Mouse (Mus musculus) thymus, postnatal 36 days (tissue): ENCODE results near the gene Creb3l1.

Source experiments
- DNase-seq, 2 experiments: peaks; one replicate each; pipeline ENCODE4 v3.0.0; 2022; ENCODE audit warnings: mixed read lengths in 2 of 2

Gene Creb3l1

GRCm38 (mm10) chr2:91997905-91998608 lies 26.2 kb downstream of the Creb3l1 start:
- no peak for DNase-seq

- no peak for DNase-seq
These were observed 28.3 kb downstream of the Creb3l1 start for GRCm38 (mm10) chr2:91996006-91996405.

DNA sequence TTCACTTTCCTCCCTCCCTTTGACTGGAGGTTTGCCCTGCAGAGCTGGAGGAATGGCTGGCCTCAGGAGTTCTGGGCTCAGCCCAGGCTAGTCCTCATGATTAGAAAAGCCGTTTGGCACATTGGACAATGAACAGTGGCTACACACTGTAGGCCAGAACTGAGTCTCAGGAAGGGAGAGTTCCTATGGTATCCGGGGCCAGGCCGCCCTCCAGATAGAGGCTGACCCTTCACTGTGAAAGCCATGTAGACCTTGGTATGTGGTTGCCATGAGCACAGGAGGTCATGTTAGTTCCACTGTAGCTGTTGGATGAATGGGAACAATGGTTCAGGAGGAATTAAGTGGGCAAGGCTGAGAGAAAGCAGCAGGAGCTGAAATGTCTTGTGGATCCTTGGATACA lies 30.9 kb downstream of the Creb3l1 start:
- DNase-seq, result no peak

- no peak for DNase-seq
These were observed 34.6 kb downstream of the Creb3l1 start for GRCm38 (mm10) chr2:91989750-91990149.

DNA sequence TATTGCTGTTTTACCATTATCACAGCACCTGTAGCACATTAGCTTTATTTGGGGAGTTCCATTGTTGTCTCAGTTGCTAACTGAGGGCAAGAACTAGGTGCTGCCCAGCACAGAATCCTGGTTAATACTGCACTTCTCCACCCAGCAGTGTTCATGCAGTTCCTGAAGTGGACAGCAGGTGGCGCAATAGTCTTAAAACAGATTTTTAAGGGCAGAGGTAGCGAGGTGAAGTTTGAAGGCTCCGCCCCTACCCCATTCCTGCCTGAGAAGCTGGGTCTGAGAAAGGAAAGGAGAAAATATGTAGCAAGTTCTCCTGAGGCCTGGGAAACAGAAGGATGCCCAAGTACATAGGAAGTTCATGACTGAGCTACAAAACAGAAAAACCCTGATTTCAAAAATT lies 36.8 kb downstream of the Creb3l1 start:
- peak; percentile 75 to 84 for DNase-seq

DNA sequence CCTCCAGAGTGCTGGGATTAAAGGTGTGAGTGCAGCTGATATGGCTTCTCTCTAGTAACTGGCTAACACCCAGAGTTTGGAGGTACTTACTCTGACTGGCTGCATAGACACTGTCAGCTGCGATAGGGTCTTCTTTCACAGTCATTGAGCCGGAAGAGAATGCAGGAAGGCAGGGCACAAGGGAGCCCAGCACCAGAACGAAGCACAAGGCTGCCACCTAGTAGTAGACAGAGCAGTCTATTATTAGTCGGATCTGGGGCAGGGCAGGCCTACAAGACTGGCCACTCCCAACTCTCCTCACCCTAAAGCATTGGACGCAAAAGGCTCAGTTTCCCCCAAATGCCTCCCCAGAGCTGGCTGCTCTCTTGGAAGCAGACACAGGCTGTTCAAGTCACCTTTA lies 38.2 kb downstream of the Creb3l1 start:
- DNase-seq, result peak; percentile 39 to 58

DNA sequence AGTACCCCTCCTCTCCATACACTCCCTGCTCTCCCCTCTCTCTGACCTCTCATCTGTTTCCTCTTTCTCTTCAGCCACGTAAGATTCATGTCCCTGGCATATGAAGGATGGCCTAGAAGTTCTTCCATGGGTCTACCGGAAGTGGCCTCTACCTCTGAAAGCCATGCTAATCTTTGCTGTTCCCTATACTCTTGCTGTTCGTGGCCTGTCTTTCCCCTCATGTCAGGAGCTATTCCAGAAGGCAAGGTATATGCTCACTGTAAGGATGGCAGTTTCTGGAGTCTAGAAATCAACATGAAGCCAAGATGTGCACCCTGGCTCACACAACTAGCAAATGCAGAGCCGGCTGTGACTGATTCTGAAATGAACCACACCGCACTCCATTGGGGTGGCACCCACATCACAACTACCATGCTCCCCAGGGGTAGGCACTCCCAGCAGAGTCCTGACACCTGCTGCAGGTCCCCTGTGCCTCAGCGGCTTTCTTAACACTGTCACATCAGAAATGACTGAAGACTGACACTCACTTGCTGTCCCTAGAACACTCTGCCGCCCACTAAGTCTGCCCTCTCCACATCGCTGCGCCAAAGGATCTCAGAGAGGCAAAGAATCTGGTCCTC lies 39.3 kb downstream of the Creb3l1 start:
- DNase-seq, result peak in 1 of 2 experiments; percentile 37

- peak; percentile 71 to 86 for DNase-seq
These were observed 39.9 kb downstream of the Creb3l1 start for GRCm38 (mm10) chr2:91984439-91984838.

DNA sequence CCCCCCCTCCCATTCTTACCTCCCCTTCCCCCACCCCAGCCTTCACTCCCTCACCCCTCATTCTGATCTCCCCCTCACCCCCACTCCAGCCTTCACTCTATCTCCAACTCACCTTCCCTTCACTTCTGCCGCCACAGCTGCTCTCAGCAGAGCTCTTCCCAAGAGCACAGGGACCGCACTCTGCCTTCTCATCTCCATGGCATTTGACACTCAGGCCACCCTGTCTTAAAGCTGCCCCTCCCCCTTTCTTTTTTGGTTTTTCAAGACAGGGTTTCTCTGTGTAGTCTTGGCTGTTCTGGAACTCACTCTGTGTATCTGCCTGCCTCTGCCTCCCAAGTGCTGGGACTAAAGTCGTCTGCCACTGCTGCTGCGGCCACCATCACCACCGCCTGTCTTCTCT lies 43.5 kb downstream of the Creb3l1 start:
- no peak for DNase-seq

DNA sequence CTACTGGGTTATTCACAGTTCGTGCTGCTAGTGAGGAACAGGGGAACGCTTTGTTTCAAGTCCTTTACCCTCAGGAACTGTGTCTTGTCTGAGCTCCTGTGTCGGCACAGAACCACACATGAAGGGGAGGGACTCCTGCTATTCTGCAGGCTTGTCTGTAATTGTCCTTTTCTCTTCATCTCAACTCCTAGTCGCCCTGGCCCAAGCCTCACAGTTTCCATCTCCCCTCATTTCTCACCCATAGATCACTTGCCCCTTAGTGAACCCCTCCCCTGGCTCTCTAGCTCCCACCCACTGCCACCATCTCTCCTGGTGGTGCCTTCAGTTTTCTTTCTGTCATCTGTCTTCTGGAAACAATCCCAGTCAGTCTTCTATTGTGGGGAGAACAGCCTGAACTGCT lies 44.1 kb downstream of the Creb3l1 start:
- no peak for DNase-seq

GRCm38 (mm10) chr2:91978547-91978946 lies 45.8 kb downstream of the Creb3l1 start:
- DNase-seq, result no peak

DNA sequence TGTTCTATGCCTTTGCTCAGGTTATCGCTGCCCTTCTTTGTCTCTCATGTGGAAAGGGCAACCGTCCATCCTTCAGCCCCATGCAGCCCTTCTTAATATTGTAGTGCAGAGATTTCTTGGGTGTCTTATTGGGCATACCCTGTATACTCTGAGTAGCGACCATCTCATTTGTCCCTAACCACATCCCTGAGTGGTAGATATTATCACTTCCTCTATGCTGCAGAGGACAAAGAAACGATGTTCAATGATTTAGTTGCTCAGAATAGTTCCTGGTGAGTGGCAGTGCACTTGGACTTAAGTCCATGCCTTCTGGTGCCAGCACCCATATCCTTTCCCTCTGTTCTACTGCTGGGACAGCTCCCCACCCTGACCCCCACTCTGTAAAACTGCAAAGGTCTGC lies 46.3 kb downstream of the Creb3l1 start:
- no peak for DNase-seq

GRCm38 (mm10) chr2:91975581-91976541 lies 48.4 kb downstream of the Creb3l1 start, which contains the start of gene Dgkz:
Dgkz (minus strand) TSS chr2:91975864.
- peak; percentile 60 to 73 for DNase-seq

DNA sequence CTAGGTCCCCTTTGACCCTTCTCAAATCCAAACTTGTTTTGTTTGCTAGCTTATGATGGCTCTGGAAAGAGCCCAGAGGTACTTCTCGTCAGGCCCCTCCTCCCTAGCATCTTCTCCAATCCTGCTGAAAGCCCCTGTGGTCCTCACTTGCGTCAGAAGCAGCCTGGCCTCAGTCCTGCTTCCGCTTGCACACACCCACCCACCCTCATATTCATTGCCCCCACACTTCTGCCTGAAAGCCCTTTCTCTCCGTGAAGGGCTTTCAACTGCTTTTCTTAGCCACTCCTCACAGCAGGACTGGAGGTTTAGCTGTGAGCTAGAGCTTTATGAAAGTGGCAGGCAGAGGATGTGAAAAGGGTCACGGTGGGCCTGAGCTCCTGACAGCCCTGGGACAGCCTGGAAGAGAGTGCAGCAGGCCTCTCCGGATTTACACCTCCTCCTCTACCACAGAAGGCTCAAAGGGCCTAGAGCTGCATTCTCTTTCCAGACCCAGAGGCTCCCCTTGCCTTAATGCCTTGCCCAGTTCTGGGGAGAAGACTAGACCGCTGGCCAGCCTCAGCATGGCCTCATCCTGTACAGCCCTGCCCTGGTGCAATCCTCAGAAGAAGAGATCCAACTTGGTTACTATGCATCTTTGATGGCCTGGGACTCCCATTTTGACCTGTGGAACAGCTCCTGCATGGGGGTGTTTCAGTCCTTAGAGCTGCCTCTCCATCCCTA lies 50.7 kb downstream of the Creb3l1 start:
- DNase-seq, result no peak

DNA sequence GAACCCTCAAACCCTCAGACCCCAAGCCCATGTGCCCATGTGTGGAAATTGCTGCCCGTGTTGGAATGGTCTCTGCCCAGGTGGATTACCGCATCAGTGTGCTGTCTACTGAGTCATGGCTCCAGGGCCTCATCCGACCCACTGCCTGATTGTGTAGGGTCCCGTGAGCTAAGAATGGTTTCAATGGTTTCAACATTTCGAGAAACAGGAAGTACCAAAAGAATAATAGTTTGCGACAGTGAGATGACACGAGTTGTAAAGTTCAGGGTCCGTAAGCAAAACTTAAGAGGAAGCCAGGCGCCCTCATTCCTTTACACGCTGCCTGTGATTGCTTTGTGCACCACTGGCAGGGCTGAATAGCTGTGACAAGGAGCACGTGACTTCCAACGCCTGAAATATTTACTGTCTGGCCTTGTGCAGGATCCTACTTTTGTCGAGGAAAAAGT lies 52.2 kb downstream of the Creb3l1 start:
- DNase-seq, result no peak

GRCm38 (mm10) chr2:91971231-91972097 lies 52.8 kb downstream of the Creb3l1 start:
- DNase-seq, result no peak

GRCm38 (mm10) chr2:91967962-91968361 lies 56.3 kb downstream of the Creb3l1 start:
- no peak for DNase-seq

- DNase-seq, result no peak
These were observed 57.9 kb downstream of the Creb3l1 start for GRCm38 (mm10) chr2:91966367-91966766.

GRCm38 (mm10) chr2:91965417-91965816 lies 58.9 kb downstream of the Creb3l1 start:
- peak; percentile 47 to 69 for DNase-seq

DNA sequence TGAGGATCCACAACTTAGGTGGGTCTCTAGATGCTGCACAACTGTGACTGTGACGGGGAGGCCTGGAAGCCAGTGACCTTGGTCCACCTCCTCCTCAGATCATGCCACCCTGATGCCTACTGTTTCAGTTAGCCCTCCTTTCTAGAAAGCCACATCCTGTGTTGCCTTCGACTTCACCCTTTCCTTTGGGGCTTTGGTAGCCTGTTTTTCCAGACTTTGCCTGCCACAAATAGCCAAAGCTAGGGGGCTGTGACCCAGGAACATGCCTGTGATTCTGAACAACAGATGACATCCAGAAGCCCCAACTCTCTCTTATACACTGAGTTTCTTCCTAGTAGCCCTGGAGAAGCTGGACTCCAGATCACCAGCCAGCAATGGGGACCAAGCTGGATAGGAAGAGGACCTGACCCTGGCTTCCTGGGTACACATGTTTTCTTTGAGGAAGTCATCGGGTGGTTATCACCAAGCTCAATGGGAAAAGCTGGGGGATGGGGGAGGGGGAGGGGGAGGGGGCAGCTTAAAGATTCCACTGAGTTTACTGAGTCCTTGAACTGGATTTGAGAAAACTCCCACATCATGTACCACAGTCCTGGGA lies 59.6 kb downstream of the Creb3l1 start:
- no peak for DNase-seq

DNA sequence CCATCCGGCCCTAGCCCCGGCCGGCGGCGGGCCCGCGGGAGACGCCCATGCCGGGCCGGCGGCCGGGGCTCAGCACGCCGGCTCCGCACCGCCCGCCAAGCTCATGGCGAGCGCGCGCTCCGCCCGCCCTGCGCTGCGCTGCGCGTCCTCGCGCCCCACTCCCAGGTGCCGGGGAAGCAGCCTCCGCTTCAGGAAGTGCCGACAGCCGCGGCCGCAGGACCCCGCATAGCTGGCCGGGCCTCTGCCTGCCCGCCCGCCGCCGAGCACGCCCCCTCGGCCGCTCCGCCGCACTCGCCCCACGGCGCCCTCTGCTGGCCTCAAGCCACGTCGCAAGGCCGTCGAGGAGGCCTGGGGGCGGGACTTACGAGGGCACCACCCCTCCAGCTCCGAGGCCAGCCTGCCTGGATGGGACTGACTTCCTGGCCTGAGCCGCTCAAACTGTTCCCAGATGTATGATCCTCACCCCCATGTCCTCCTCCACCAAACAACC lies 60.8 kb downstream of the Creb3l1 start:
- peak; percentile 94 to 97 for DNase-seq
